Mouse (Mus musculus): ENCODE data around the gene Myh4. TPM values are rescaled to one million over a fixed set of nuclear protein-coding genes. Genes with fewer than 3 reads are reported as not detected.

Myh4 gene
- polyA plus RNA-seq (2012; ENCODE audit: insufficient read depth, insufficient read length, missing spikeins): 0.27 and 0.41 TPM in 2 replicates

- Histone ChIP-seq H3K27ac (ENCODE audit: insufficient read depth, low read depth, low read length) (no peak within 1 kb of the TSS), H3K4me3 (ENCODE audit: insufficient read depth, low read length) (no peak within 1 kb of the TSS), H3K4me1 (ENCODE audit: control insufficient read depth, insufficient read depth, low read length) (no peaks in the 10 kb centered on the region)
- TF ChIP-seq CTCF (IDR thresholded peaks at IDR 0.05; ENCODE audit: low read depth, low read length): no peak
- TF ChIP-seq POLR2A (IDR thresholded peaks at IDR 0.05; ENCODE audit: borderline replicate concordance, low read depth, low read length): no peak
Measured at GRCm38 (mm10) chr11:67237481-67238079, at the start of gene Myh4. Gene Myh4 (plus strand): TSS chr11:67238029.

- Histone ChIP-seq H3K27ac (ENCODE audit: insufficient read depth, low read depth, low read length) (no peak overlapping the region), H3K4me1 (ENCODE audit: control insufficient read depth, insufficient read depth, low read length) (no peaks in the 10 kb centered on the region), H3K4me3 (ENCODE audit: insufficient read depth, low read length) (no peak overlapping the region)
- TF ChIP-seq POLR2A (IDR thresholded peaks at IDR 0.05; ENCODE audit: borderline replicate concordance, low read depth, low read length) (no peak), CTCF (IDR thresholded peaks at IDR 0.05; ENCODE audit: low read depth, low read length) (no peak)
Measured at GRCm38 (mm10) chr11:67190316-67190715, 47.5 kb upstream of the Myh4 start.

- Histone ChIP-seq H3K27ac (ENCODE audit: insufficient read depth, low read depth, low read length) (no peak overlapping the region), H3K4me3 (ENCODE audit: insufficient read depth, low read length) (no peak overlapping the region), H3K4me1 (ENCODE audit: control insufficient read depth, insufficient read depth, low read length) (no peaks in the 10 kb centered on the region)
- no peak for TF ChIP-seq CTCF (IDR thresholded peaks at IDR 0.05; ENCODE audit: low read depth, low read length)
- TF ChIP-seq POLR2A (IDR thresholded peaks at IDR 0.05; ENCODE audit: borderline replicate concordance, low read depth, low read length): no peak
Measured at GRCm38 (mm10) chr11:67190814-67191213, 47.0 kb upstream of the Myh4 start.

- Histone ChIP-seq H3K4me3 (ENCODE audit: insufficient read depth, low read length) (no peak overlapping the region), H3K27ac (ENCODE audit: insufficient read depth, low read depth, low read length) (no peak overlapping the region), H3K4me1 (ENCODE audit: control insufficient read depth, insufficient read depth, low read length) (no peaks in the 10 kb centered on the region)
- TF ChIP-seq POLR2A (IDR thresholded peaks at IDR 0.05; ENCODE audit: borderline replicate concordance, low read depth, low read length): no peak
Measured at GRCm38 (mm10) chr11:67191496-67191895, 46.3 kb upstream of the Myh4 start.

GRCm38 (mm10) chr11:67199321-67199720 is 38.5 kb upstream of the Myh4 start:
- no peaks in the 10 kb centered on the region for H3K4me1 ChIP-seq (ENCODE audit: control insufficient read depth, insufficient read depth, low read length)
- H3K4me3 ChIP-seq (ENCODE audit: insufficient read depth, low read length): no peak overlapping the region
- no peak overlapping the region for H3K27ac ChIP-seq (ENCODE audit: insufficient read depth, low read depth, low read length)
- no peak for TF ChIP-seq POLR2A (IDR thresholded peaks at IDR 0.05; ENCODE audit: borderline replicate concordance, low read depth, low read length)
- no peak for TF ChIP-seq CTCF (IDR thresholded peaks at IDR 0.05; ENCODE audit: low read depth, low read length)

- Histone ChIP-seq H3K4me3 (ENCODE audit: insufficient read depth, low read length) (no peak within 1 kb of the TSS), H3K27ac (ENCODE audit: insufficient read depth, low read depth, low read length) (no peak within 1 kb of the TSS), H3K4me1 (ENCODE audit: control insufficient read depth, insufficient read depth, low read length) (no peaks in the 10 kb centered on the region)
- TF ChIP-seq CTCF (IDR thresholded peaks at IDR 0.05; ENCODE audit: low read depth, low read length): no peak
- no peak for TF ChIP-seq POLR2A (IDR thresholded peaks at IDR 0.05; ENCODE audit: borderline replicate concordance, low read depth, low read length)
Measured at GRCm38 (mm10) chr11:67199752-67200151, 38.1 kb upstream of the Myh4 start, which contains the start of gene Myh1. Gene Myh1 (plus strand): TSS chr11:67200052.

GRCm38 (mm10) chr11:67204766-67205165 is 33.1 kb upstream of the Myh4 start:
- no peak for TF ChIP-seq CTCF (IDR thresholded peaks at IDR 0.05; ENCODE audit: low read depth, low read length)
- TF ChIP-seq POLR2A (IDR thresholded peaks at IDR 0.05; ENCODE audit: borderline replicate concordance, low read depth, low read length): no peak
- H3K4me1 ChIP-seq (ENCODE audit: control insufficient read depth, insufficient read depth, low read length): no peaks in the 10 kb centered on the region
- no peak overlapping the region for H3K4me3 ChIP-seq (ENCODE audit: insufficient read depth, low read length)
- H3K27ac ChIP-seq (ENCODE audit: insufficient read depth, low read depth, low read length): no peak overlapping the region

GRCm38 (mm10) chr11:67221803-67222202 is 16.0 kb upstream of the Myh4 start:
- no peak overlapping the region for H3K27ac ChIP-seq (ENCODE audit: insufficient read depth, low read depth, low read length)
- TF ChIP-seq POLR2A (IDR thresholded peaks at IDR 0.05; ENCODE audit: borderline replicate concordance, low read depth, low read length) (no peak), CTCF (IDR thresholded peaks at IDR 0.05; ENCODE audit: low read depth, low read length) (no peak)
- H3K4me1 ChIP-seq (ENCODE audit: control insufficient read depth, insufficient read depth, low read length): no peaks in the 10 kb centered on the region
- H3K4me3 ChIP-seq (ENCODE audit: insufficient read depth, low read length): no peak overlapping the region

GRCm38 (mm10) chr11:67224466-67224865 is 13.4 kb upstream of the Myh4 start:
- TF ChIP-seq CTCF (IDR thresholded peaks at IDR 0.05; ENCODE audit: low read depth, low read length): no peak
- no peak for TF ChIP-seq POLR2A (IDR thresholded peaks at IDR 0.05; ENCODE audit: borderline replicate concordance, low read depth, low read length)
- Histone ChIP-seq H3K4me1 (ENCODE audit: control insufficient read depth, insufficient read depth, low read length) (no peaks in the 10 kb centered on the region), H3K27ac (ENCODE audit: insufficient read depth, low read depth, low read length) (no peak overlapping the region), H3K4me3 (ENCODE audit: insufficient read depth, low read length) (no peak overlapping the region)

- Histone ChIP-seq H3K27ac (ENCODE audit: insufficient read depth, low read depth, low read length) (no peak overlapping the region), H3K4me1 (ENCODE audit: control insufficient read depth, insufficient read depth, low read length) (no peaks in the 10 kb centered on the region), H3K4me3 (ENCODE audit: insufficient read depth, low read length) (no peak overlapping the region)
- TF ChIP-seq POLR2A (IDR thresholded peaks at IDR 0.05; ENCODE audit: borderline replicate concordance, low read depth, low read length): no peak
- no peak for TF ChIP-seq CTCF (IDR thresholded peaks at IDR 0.05; ENCODE audit: low read depth, low read length)
Measured at GRCm38 (mm10) chr11:67228731-67229130, 9.1 kb upstream of the Myh4 start.
